Mouse (Mus musculus): ENCODE results near the gene Tep1.
A peak's percentile ranks its signal among the peaks of the same experiment; 100 is the strongest.

Gene Tep1

GRCm38 (mm10) chr14:50795261-50795935, 75.0 kb downstream of the Tep1 start:
- DNase-seq (ENCODE audit: low spot score) = no peak

GRCm38 (mm10) chr14:50788157-50788556, 82.2 kb downstream of the Tep1 start:
- DNase-seq (ENCODE audit: low spot score) = no peak

GRCm38 (mm10) chr14:50785251-50785637, 85.1 kb downstream of the Tep1 start, which contains the start of gene Ttc5:
Gene Ttc5, minus strand, starts transcription at chr14:50785519.
- DNase-seq (ENCODE audit: low spot score) = peak; percentile 89

GRCm38 (mm10) chr14:50784391-50785250, 85.7 kb downstream of the Tep1 start:
- no peak for DNase-seq (ENCODE audit: low spot score)

GRCm38 (mm10) chr14:50782166-50782565, 88.2 kb downstream of the Tep1 start:
- DNase-seq (ENCODE audit: low spot score) = no peak

Data from spleen, adult 12 weeks (tissue).